Mouse (Mus musculus): ENCODE data around the gene Bmp10.
A peak's percentile ranks its signal among the peaks of the same experiment; 100 is the strongest.
"Not testable (repeated sequence)": the region's sequence is repeated elsewhere in the genome, so short reads cannot be mapped to it uniquely, and the experiment has no call there.

Bmp10 gene

GRCm38 (mm10) chr6:87445222-87445621 is 16.4 kb downstream of the Bmp10 start:
- no peak for DNase-seq (ENCODE audit: inconsistent age in 2 of 2, low spot score in 1 of 2)

DNA sequence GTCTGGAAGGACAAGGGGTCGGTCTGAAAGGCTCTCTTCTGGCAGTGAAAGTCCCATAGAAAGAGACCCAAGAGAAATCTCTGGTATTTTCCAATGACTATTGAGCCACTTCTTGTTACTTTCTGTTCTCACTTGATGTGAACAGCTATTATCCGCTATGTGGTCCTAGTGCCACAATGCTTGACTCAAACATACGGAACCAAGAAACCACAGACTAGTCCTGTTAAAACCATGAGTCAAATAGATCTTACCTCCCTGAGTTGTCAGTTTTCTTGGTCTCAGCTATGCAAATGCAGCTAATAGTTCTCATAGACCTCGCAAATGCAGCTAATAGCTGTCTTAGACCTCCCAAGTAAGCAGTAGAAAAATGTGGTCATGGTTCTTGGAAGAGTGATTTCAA is 18.4 kb downstream of the Bmp10 start:
- no peak for DNase-seq (ENCODE audit: inconsistent age in 2 of 2, low spot score in 1 of 2)

- DNase-seq (ENCODE audit: inconsistent age in 2 of 2, low spot score in 1 of 2): no peak
These were observed 20.7 kb downstream of the Bmp10 start for GRCm38 (mm10) chr6:87449534-87449933.

DNA sequence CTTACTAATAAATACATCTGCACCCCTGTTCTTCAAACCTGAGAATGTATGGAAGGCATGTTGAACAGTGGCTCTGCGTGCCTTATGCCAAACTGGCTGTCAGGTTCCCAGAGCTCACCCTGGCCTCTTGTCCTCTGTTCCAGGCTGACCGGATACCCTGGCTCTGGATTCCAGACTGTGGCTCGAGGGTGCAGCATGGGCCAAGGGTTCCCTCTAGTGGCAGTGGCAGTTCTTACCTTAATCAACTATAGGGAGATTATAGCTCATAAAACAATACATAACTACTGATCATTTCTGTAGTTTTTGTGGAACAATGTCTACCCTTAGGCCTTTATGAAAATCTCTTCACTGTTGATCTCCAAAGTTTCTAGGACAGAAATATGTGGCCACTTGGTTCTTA is 22.2 kb downstream of the Bmp10 start:
- DNase-seq (ENCODE audit: inconsistent age in 2 of 2, low spot score in 1 of 2): peak; percentile 39 to 82

DNA sequence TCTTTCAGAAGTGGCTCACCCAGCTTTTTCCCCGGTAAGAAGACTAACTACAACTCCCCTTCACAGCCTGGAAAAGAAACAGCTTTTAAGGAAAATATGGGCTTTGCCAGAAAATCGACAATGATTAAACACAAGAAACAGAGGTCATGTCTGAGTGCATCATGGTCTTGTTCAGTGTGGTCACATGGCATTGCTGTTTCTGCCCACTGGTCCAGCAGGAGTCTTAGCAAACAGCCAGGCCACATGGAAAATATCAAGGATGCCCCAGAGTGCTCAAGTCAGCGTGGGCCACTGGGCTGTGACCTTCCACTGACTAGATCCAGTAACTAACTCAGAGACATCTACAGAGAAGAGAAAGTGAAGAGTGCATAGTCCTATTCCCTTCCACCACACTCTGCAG is 23.0 kb downstream of the Bmp10 start:
- no peak for DNase-seq (ENCODE audit: inconsistent age in 2 of 2, low spot score in 1 of 2)

DNA sequence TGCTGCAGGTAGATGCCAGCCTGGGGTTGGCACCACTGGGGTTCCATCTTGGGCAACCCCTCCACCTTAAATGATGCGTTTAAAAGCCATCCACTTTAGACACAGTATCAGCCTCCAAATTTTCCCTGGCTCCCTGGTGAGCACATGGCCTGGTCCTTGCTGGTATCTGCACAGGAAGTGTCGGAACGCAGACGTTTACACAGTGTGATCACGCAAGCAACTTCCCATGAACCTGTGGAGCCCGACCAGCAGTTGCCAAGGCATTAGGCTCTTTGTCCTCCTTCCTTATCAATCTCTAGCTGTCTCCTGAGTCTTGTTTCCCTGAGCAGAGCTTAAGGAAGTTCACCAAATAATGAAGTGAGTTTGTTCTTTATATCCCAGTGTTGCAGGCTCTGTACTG is 26.7 kb downstream of the Bmp10 start:
- DNase-seq (ENCODE audit: inconsistent age in 2 of 2, low spot score in 1 of 2): no peak

GRCm38 (mm10) chr6:87466221-87466620 is 37.4 kb downstream of the Bmp10 start:
- peak; percentile 46 to 88 for DNase-seq (ENCODE audit: inconsistent age in 2 of 2, low spot score in 1 of 2)

GRCm38 (mm10) chr6:87467373-87467772 is 38.6 kb downstream of the Bmp10 start:
- DNase-seq (ENCODE audit: inconsistent age in 2 of 2, low spot score in 1 of 2): no peak

DNA sequence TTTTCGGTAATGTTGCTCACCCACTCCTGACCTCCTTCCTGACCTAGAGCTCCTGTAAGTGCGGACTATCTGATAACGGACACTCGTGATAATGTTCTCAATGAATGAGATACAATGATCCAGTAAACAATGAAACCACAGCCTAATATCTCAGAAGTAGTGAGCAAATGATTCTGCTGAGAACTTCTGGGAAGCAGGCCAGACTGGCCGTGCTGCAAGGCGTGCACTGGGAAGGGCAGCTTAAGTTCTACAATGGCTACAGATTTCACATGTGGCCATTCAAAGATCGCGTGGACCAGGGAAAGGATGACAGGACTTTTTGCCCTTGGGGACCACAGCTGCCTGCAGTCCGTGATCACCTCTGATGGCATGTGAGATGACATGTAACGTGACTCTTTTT is 39.6 kb downstream of the Bmp10 start:
- DNase-seq (ENCODE audit: inconsistent age in 2 of 2, low spot score in 1 of 2): no peak

DNA sequence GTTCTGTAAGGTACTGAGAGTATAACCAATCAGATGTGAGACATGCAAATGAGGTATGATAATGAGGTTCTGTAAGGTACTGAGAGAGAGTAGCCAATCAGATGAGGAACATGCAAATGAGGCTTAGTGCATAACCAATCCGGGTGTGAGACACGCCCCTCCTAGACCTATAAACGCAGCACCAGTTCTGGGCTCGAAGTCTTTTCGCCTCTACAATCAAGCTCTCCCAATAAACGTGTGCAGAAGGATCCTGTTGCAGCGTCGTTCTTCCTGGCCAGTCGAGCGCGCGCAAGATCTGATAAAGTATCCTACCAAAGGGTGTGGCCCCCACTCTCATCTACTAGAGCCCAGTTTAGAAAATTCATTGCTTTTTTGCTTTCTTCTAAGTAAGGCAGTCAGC is 41.3 kb downstream of the Bmp10 start:
- not testable (repeated sequence) for DNase-seq (ENCODE audit: inconsistent age in 2 of 2, low spot score in 1 of 2)

GRCm38 (mm10) chr6:87475223-87475622 is 46.4 kb downstream of the Bmp10 start:
- no peak for DNase-seq (ENCODE audit: inconsistent age in 2 of 2, low spot score in 1 of 2)

GRCm38 (mm10) chr6:87478847-87479246 is 50.1 kb downstream of the Bmp10 start:
- no peak for DNase-seq (ENCODE audit: inconsistent age in 2 of 2, low spot score in 1 of 2)

GRCm38 (mm10) chr6:87479291-87479999 is 50.7 kb downstream of the Bmp10 start:
- DNase-seq (ENCODE audit: inconsistent age in 2 of 2, low spot score in 1 of 2): no peak

GRCm38 (mm10) chr6:87483224-87483899 is 54.6 kb downstream of the Bmp10 start:
- no peak for DNase-seq (ENCODE audit: inconsistent age in 2 of 2, low spot score in 1 of 2)

GRCm38 (mm10) chr6:87483900-87484289 is 55.1 kb downstream of the Bmp10 start:
- DNase-seq (ENCODE audit: inconsistent age in 2 of 2, low spot score in 1 of 2): no peak

- no peak for DNase-seq (ENCODE audit: inconsistent age in 2 of 2, low spot score in 1 of 2)
These were observed 56.0 kb downstream of the Bmp10 start for GRCm38 (mm10) chr6:87484806-87485205.
